Mouse (Mus musculus): ENCODE data around the gene Itgb3. TPM values are rescaled to one million over a fixed set of nuclear protein-coding genes. Genes with fewer than 3 reads are reported as not detected.
"Not testable (repeated sequence)": the region's sequence is repeated elsewhere in the genome, so short reads cannot be mapped to it uniquely, and the experiment has no call there.

Gene Itgb3
- polyA plus RNA-seq, 1 experiment from 2014 or later = 5.1 TPM

DNA sequence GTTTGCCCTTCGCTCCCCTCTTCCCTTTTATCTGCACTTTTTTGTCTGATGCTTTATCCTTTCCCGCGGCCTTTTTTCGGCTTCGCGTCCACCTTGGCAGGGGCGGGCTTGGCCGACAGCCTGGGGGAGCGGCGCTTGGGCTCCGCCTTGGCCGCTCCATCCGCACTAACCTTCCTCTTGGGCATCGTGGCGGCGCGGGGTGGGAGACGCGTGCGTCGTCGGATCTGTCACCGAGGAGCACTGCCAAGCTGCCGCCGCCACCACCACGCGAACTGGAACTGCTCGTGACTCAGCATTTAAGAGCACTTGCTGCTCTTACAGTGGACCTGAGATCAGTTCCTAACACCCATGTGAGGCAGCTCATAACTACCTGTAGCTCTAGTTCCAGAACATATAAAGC lies 36.4 kb upstream of the Itgb3 start:
- Histone ChIP-seq H3K9ac (peak overlapping the region; percentile 73), H3K4me2 (peak overlapping the region; percentile 71), H3K4me1 (peaks cover 46% of the 10 kb centered on the region), H3K4me3 (peak overlapping the region; percentile 50)
- ATAC-seq (ENCODE audit: extremely low read depth, insufficient number of reproducible peaks, low FRiP score, low TSS enrichment) = 0 out of 2 replicates have a peak, but pooled peaks have one; percentile 32
- WGBS = 2% methylated on average over 28 of the region's 28 CpGs
- not testable (repeated sequence) for H3K36me3 ChIP-seq; H3K27me3 ChIP-seq (replicated peaks); H3K9me3 ChIP-seq; H3K27ac ChIP-seq (replicated peaks)

DNA sequence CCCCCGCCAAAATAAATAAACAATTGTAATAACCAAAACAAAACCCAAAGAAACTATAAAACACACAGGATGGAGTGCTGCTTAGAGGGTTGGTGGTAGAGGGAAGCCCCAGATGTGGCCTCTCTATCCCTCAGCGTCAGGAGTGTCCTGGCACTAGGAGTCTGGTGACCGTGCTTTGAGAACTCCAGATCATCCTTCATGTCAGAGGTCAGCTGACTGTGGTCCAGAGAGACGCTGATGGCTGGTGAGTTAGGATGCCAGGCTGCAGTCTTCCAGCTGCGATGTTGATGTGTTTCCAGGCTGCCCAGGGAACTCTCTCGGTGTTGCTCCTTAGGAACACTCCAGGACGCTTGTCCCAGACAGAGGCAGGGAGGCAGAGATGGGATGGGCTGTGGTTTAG lies 35.7 kb upstream of the Itgb3 start:
- Histone ChIP-seq H3K9me3 (no peaks in the 10 kb centered on the region), H3K4me3 (no peak overlapping the region), H3K9ac (peak overlapping the region; percentile 14; the same call in 1 of the 2 replicates), H3K4me1 (peaks cover 43% of the 10 kb centered on the region), H3K27ac (replicated peaks) (peak overlapping the region; percentile 20; the same call in 1 of the 2 replicates), H3K27me3 (replicated peaks) (no peaks in the 10 kb centered on the region), H3K36me3 (no peaks in the 10 kb centered on the region), H3K4me2 (no peak overlapping the region)
- WGBS = 53% methylated on average over 7 of the region's 7 CpGs
- ATAC-seq (ENCODE audit: extremely low read depth, insufficient number of reproducible peaks, low FRiP score, low TSS enrichment) = no peak

DNA sequence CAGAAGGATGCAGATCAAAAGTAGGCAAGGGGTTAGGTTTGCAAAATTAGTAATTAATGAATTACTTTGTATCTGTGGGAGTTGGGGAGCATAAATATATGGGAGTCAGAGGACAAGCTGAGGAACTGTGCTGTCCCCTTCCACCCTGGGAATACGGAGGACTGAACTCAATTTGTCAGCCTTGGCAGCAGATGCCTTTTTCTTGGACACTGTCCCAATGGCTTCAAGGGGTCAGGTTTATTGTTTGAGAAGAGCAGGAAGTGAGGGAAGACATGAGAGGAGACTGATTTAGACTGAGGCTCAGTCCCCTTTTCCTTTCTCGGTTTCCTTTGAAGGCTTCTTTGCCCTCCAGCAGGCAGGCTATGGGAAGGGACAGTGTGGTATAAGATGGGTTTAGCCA lies 35.2 kb upstream of the Itgb3 start:
- Histone ChIP-seq H3K4me3 (no peak overlapping the region), H3K9me3 (no peaks in the 10 kb centered on the region), H3K27ac (replicated peaks) (peak overlapping the region; percentile 39), H3K4me1 (peaks cover 40% of the 10 kb centered on the region), H3K9ac (peak overlapping the region; percentile 14; the same call in 1 of the 2 replicates), H3K27me3 (replicated peaks) (no peaks in the 10 kb centered on the region), H3K36me3 (no peaks in the 10 kb centered on the region), H3K4me2 (no peak overlapping the region)
- ATAC-seq (ENCODE audit: extremely low read depth, insufficient number of reproducible peaks, low FRiP score, low TSS enrichment) = no peak
- 31% methylated on average over 2 of the region's 2 CpGs for WGBS

DNA sequence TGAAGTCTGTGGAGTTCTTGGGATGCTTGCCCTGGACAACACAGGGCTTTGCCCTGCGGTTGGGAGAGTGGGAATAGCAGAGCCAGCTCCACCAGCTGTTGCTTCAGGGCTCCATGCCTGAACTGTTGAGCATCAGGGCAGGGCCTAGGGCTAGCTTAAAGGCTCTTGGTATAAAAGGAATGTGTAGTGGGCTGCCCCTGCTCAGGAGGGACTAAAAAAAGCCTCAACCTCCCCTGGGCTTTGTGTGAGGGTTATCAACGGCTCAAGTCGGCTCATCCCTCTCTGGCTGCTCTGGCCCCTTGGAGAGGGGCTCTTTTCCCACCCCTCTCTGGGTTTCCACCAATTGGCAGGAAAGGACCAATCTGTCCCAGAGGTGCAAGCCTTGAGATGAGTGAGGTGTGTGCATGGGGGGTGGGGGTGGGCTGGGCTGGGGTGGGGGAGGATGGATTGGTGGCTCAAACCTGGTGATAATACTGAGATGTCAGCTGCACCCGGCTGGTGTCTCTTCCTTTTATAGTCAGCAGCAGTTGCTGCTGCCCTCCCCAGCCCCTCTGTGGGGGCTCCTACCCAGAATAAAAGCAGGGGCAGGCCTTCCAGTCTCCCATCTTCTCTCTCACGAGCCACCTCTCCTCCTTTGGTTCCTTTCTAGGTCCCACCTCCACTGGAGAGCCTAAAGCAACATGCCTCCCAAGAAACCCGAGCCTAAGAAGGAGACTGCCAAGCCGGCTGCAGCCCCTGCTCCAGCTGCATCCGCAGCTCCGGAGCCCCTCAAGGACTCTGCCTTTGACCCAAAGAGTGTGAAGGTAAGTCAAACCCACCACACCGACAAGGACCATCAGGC lies 30.8 kb upstream of the Itgb3 start:
- ATAC-seq (ENCODE audit: extremely low read depth, insufficient number of reproducible peaks, low FRiP score, low TSS enrichment) = peak; percentile 81
- Histone ChIP-seq H3K27me3 (replicated peaks) (no peaks in the 10 kb centered on the region), H3K4me2 (peak overlapping the region; percentile 73), H3K36me3 (peaks cover 29% of the 10 kb centered on the region), H3K9ac (peak overlapping the region; percentile 94), H3K9me3 (no peaks in the 10 kb centered on the region), H3K27ac (replicated peaks) (peak overlapping the region; percentile 97), H3K4me1 (peaks cover 64% of the 10 kb centered on the region), H3K4me3 (peak overlapping the region; percentile 66)
- WGBS = 22% methylated on average over 10 of the region's 10 CpGs

DNA sequence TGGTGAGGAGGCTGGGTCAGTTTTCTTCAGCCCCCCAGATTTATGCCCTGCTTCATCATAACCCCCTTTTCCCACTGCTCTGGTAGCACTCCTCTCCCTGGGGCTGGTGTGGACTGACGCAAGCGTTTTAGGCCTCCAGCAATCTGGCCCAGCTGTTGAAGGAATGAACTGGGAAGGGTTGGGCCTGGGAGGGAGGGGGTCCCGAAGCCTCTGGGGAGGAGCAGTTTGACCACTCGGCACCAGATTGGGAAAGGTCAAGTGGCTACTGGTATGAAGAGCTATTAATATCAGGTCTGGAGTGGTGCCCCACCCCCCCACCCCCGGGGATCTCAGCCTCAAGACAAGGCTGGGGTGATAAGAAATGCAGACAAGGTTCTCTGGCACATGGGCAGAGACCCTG lies 29.7 kb upstream of the Itgb3 start:
- Histone ChIP-seq H3K36me3 (peaks cover 40% of the 10 kb centered on the region), H3K4me2 (peak overlapping the region; percentile 73), H3K27ac (replicated peaks) (peak overlapping the region; percentile 97), H3K4me3 (peak overlapping the region; percentile 66), H3K9ac (peak overlapping the region; percentile 94), H3K27me3 (replicated peaks) (no peaks in the 10 kb centered on the region), H3K9me3 (no peaks in the 10 kb centered on the region), H3K4me1 (peaks cover 64% of the 10 kb centered on the region)
- 15% methylated on average over 5 of the region's 5 CpGs for WGBS
- ATAC-seq (ENCODE audit: extremely low read depth, insufficient number of reproducible peaks, low FRiP score, low TSS enrichment) = no peak

DNA sequence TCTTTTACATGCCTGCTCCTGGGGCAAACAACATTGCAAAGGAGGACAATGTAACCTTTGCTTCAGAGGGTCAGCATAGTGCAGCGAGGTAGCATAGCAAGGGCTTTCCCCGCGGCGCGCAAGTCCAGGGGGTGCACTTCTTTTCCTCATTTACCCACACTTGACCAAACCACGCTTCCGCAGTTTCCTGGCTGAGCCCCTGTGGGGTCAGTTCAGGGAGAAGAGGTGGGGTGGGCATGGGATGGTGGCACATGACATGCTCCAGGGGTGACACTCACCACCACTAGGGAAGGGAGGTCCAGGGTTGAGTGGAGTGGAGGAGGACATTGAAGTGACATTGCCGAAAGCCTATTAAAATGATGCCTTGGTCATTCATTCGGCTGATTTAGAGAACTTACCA lies 28.7 kb upstream of the Itgb3 start:
- peaks cover 71% of the 10 kb centered on the region for H3K4me1 ChIP-seq
- peak overlapping the region; percentile 66 for H3K4me3 ChIP-seq
- peak overlapping the region; percentile 94 for H3K9ac ChIP-seq
- no peaks in the 10 kb centered on the region for H3K27me3 ChIP-seq (replicated peaks)
- H3K27ac ChIP-seq (replicated peaks) = peak overlapping the region; percentile 97
- no peak for ATAC-seq (ENCODE audit: extremely low read depth, insufficient number of reproducible peaks, low FRiP score, low TSS enrichment)
- H3K36me3 ChIP-seq = peaks cover 50% of the 10 kb centered on the region
- 28% methylated on average over 9 of the region's 9 CpGs for WGBS
- H3K4me2 ChIP-seq = peak overlapping the region; percentile 73
- H3K9me3 ChIP-seq = no peaks in the 10 kb centered on the region

DNA sequence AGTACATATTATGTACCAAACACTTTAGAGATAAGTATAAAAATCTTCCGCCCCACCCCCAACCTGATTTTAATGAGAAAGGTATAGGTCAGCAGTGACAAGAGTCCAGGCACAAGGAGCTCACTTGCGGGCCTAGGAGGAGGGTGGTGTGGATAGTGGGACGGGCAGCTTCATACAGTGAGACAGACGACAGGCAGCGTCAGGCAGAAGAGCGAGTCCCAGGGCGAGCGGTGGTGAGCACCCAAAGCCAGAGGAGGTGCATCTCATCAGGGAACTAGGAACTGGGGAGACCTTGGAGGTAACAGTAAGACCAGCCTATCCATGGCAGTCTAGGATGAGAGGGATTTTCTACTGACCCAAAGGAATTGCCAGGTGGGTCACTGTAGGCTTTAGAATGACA lies 28.2 kb upstream of the Itgb3 start:
- Histone ChIP-seq H3K27ac (replicated peaks) (peak overlapping the region; percentile 97), H3K4me2 (peak overlapping the region; percentile 73), H3K4me1 (peaks cover 71% of the 10 kb centered on the region), H3K36me3 (peaks cover 55% of the 10 kb centered on the region), H3K9me3 (no peaks in the 10 kb centered on the region), H3K4me3 (peak overlapping the region; percentile 66), H3K27me3 (replicated peaks) (no peaks in the 10 kb centered on the region), H3K9ac (peak overlapping the region; percentile 94)
- ATAC-seq (ENCODE audit: extremely low read depth, insufficient number of reproducible peaks, low FRiP score, low TSS enrichment) = no peak
- WGBS = 59% methylated on average over 8 of the region's 8 CpGs

DNA sequence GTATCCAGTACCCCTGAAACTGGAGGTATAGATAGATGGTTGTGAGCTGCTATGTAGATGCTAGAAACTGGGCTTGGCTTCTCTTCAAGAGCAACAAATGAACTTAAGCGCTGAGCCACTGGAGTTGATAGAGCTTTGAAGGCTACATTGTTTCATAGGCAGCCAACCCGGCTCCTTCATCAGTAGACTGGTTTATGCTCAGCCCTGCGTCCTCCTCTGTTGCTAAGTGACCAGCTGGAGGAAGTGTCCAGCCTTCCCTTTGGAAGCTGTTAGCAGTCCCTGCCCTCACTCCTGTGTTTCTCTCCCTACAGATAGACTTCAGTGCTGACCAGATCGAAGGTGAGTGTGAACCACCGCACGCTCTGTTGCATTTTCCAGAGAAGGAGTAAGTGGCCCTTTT lies 27.7 kb upstream of the Itgb3 start:
- H3K36me3 ChIP-seq = peaks cover 60% of the 10 kb centered on the region
- peak overlapping the region; percentile 73 for H3K4me2 ChIP-seq
- ATAC-seq (ENCODE audit: extremely low read depth, insufficient number of reproducible peaks, low FRiP score, low TSS enrichment) = no peak
- H3K9me3 ChIP-seq = no peaks in the 10 kb centered on the region
- H3K27me3 ChIP-seq (replicated peaks) = no peaks in the 10 kb centered on the region
- 31% methylated on average over 6 of the region's 6 CpGs for WGBS
- H3K4me1 ChIP-seq = peaks cover 71% of the 10 kb centered on the region
- H3K9ac ChIP-seq = peak overlapping the region; percentile 94
- H3K4me3 ChIP-seq = peak overlapping the region; percentile 66
- H3K27ac ChIP-seq (replicated peaks) = peak overlapping the region; percentile 97

DNA sequence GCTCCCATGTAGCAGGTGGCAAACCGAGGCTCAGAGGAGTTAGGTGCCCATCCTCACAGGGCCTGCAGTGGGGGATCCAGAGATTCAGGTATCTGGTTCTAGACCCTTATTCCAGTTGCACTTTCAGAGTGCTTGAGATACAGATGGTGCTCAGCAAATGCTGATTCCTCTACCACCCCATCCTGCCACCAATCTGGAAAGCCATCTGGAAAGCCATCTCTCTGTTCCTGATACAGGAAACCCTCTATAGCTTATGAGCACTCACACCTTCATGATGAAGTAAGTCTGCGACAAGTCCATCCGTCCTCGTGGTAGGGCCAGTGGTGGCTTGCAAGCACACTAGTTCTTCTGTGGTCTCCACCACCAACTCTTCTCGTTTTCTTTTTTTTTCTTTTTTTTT lies 27.2 kb upstream of the Itgb3 start:
- H3K4me1 ChIP-seq = peaks cover 71% of the 10 kb centered on the region
- peak overlapping the region; percentile 97 for H3K27ac ChIP-seq (replicated peaks)
- 63% methylated on average over 5 of the region's 5 CpGs for WGBS
- H3K4me2 ChIP-seq = peak overlapping the region; percentile 73
- peaks cover 65% of the 10 kb centered on the region for H3K36me3 ChIP-seq
- H3K4me3 ChIP-seq = peak overlapping the region; percentile 66
- no peak for ATAC-seq (ENCODE audit: extremely low read depth, insufficient number of reproducible peaks, low FRiP score, low TSS enrichment)
- H3K27me3 ChIP-seq (replicated peaks) = no peaks in the 10 kb centered on the region
- H3K9ac ChIP-seq = peak overlapping the region; percentile 94
- no peaks in the 10 kb centered on the region for H3K9me3 ChIP-seq

DNA sequence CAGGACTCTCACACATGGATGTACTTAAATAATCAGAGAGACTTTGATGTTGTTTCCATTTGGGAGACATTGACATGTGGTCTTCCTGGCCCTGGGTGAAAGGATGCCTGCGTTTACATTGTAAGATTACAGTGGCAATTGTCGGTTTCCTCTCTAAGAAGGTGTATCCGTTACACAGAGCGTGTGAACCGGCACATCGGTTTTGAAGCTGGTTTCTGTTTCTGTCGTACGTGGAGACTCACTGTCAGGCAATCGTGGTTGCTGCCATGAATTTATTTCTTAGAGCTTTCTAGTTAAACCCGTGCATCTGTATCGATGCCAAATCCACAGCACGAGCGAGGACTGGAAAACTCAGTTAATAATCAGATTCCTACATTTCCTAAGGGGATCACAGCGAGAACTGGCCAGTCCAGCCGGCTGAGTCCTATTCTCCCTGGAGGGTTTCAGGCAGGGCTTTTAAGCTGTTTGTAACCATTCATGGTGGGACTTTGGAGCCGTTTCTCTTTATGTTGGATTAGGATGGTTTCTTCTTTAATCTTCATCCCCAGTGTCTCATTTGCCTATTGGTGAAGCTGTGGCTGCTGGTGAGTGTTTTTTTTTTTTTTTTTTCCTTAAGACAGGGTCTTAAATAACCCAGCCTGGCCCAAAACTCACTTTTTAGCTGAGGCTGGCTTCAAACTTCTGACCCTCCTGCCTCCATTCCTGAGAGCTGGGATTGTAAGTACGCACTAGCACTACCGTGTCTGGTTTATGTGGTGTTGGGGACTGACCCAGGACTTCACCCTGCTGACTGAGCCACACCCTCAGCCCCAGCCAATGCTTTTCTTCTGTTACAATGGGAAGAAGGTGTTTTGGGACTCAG lies 26.1 kb upstream of the Itgb3 start:
- Histone ChIP-seq H3K36me3 (peaks cover 76% of the 10 kb centered on the region), H3K4me1 (peaks cover 63% of the 10 kb centered on the region), H3K27me3 (replicated peaks) (no peaks in the 10 kb centered on the region), H3K9ac (peak overlapping the region; percentile 69), H3K4me2 (peak overlapping the region; percentile 73), H3K9me3 (no peaks in the 10 kb centered on the region), H3K27ac (replicated peaks) (peak overlapping the region; percentile 97), H3K4me3 (peak overlapping the region; percentile 38)
- 45% methylated on average over 18 of the region's 18 CpGs for WGBS
- ATAC-seq (ENCODE audit: extremely low read depth, insufficient number of reproducible peaks, low FRiP score, low TSS enrichment) = no peak

DNA sequence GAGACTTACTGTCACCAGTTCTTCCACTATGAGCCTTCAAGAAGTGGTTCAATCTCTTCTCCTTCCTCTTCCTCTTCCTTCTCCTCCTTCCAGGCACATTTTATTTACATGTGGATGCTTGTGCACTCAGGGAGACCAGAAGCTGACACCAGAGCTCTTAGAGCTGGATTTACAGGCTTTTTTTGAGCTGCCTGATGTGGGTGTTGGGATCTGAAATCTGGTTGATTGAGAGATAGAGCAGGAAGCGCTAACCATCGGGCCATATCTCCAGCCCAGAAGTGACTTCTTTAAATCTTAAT lies 25.5 kb upstream of the Itgb3 start:
- Histone ChIP-seq H3K36me3 (peaks cover 81% of the 10 kb centered on the region), H3K9ac (peak overlapping the region; percentile 69), H3K9me3 (no peaks in the 10 kb centered on the region), H3K27me3 (replicated peaks) (no peaks in the 10 kb centered on the region), H3K4me1 (peaks cover 63% of the 10 kb centered on the region), H3K27ac (replicated peaks) (peak overlapping the region; percentile 97; the same call in 1 of the 2 replicates), H3K4me3 (no peak overlapping the region), H3K4me2 (peak overlapping the region; percentile 73)
- WGBS = 68% methylated on average over 2 of the region's 2 CpGs
- no peak for ATAC-seq (ENCODE audit: extremely low read depth, insufficient number of reproducible peaks, low FRiP score, low TSS enrichment)

Measured in heart, embryonic 13.5 days (tissue).